Mouse (Mus musculus) kidney, adult 2 months (tissue): ENCODE measurements at regions not wholly inside any gene's neighbourhood (a gene's known extent, or its start where the extent isn't known, plus 50 kb on each side); places are given as distances from the start of the nearest gene placed in this dataset.

Source experiments
- DNase-seq: peaks from one replicate; pipeline ENCODE4 v3.0.0; 2021
- H3K27ac ChIP-seq: fragments of 200-500 bp; 2 replicates; pipeline ENCODE4 v1.5.1; 2012; ENCODE audit warnings: low read depth, low read length, control low read depth, inconsistent platforms; ENCODE audit not compliant: insufficient read depth
- H3K27me3 ChIP-seq: fragments of 200-500 bp; replicated peaks from 2 replicates; pipeline ENCODE4 v1.6.1; 2012; ENCODE audit warnings: mild to moderate bottlenecking, moderate library complexity, low read length, inconsistent platforms; ENCODE audit not compliant: control insufficient read depth, insufficient read depth
- H3K36me3 ChIP-seq: fragments of 200-500 bp; 2 replicates; pipeline ENCODE4 v1.6.1; 2012; ENCODE audit warnings: mild to moderate bottlenecking, moderate library complexity, low read length, inconsistent platforms; ENCODE audit not compliant: control insufficient read depth, insufficient read depth
- H3K4me1 ChIP-seq: fragments of 200-500 bp; 2 replicates; pipeline ENCODE4 v1.6.1; 2011; ENCODE audit warnings: low read length; ENCODE audit not compliant: control insufficient read depth, insufficient read depth
- H3K4me3 ChIP-seq: fragments of 200-500 bp; 2 replicates; pipeline ENCODE4 v1.5.1; 2011; ENCODE audit warnings: mild to moderate bottlenecking, low read depth, low read length, control low read depth; ENCODE audit not compliant: insufficient read depth
- CTCF ChIP-seq: fragments of 200-500 bp; conservative IDR thresholded peaks from 2 replicates; pipeline ENCODE4 v1.5.1; 2011; ENCODE audit warnings: low read depth, mild to moderate bottlenecking, control low read depth, low read length, moderate library complexity, mixed read lengths; ENCODE audit not compliant: insufficient read depth, insufficient read length
- POLR2A ChIP-seq: fragments of 200-500 bp; IDR thresholded peaks from one replicate; pipeline ENCODE4 v1.6.1; 2011; ENCODE audit warnings: low read depth, low read length, control low read depth
- WGBS: fragments of 180-500 bp; shearing (Covaris S2); methylation state at CpG from one replicate; pipeline ENCODE4 v1.1.7; 2018; 5-methylcytosine and 5-hydroxymethylcytosine counted together

DNA sequence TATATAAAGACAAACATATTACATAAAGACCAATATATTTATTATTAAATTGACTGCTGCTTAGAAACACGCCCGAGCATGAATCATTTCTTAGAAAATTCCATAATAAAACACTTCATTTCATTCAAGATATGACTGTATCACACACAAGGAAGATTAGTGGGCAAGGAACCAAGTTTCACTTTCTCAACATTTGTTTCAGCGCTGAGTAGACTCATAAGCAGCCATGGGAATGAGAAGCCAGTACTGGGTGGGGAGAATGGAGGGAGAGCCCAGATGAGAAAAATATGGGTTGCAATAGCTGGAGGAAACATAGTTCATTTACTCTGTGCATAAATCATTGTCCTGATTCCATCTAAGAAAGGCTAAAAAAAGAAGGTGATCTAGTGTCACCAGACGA lies 84.0 kb downstream of the Kctd12 start:
- peak; percentile 69 for DNase-seq

DNA sequence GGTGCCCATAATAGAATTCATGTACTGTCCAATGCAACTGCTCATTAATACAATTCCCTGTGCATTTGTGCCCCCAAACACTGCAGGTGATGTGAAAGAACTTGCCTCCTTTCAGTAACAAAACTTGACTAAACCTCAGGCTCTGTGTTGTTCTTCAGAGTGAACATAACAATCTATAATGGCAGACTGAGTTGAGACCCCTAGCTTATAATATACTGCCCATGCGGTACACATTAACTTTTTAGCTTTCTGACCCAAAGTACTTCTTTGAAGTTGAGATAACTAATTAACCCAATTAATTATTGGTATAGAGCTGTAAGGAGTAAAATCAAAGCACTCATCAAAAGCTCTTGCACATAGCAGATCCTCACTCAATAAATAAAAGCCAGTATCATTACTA lies 85.4 kb downstream of the Kctd12 start:
- H3K4me3 ChIP-seq: no peak overlapping the region
- no peak for TF ChIP-seq POLR2A
- no peak for TF ChIP-seq CTCF
- no peaks in the 10 kb centered on the region for H3K4me1 ChIP-seq
- no peak for DNase-seq
- 52% methylated on average over 1 of the region's 1 CpGs for WGBS
- H3K27ac ChIP-seq: no peak overlapping the region
- no peaks in the 10 kb centered on the region for H3K27me3 ChIP-seq
- H3K36me3 ChIP-seq: no peaks in the 10 kb centered on the region

More for the DNA sequence above, 84.0 kb downstream of the Kctd12 start:
- TF ChIP-seq POLR2A: no peak
- TF ChIP-seq CTCF: no peak
- Histone ChIP-seq H3K4me3 (no peak overlapping the region), H3K36me3 (no peaks in the 10 kb centered on the region), H3K4me1 (no peaks in the 10 kb centered on the region), H3K27ac (no peak overlapping the region), H3K27me3 (no peaks in the 10 kb centered on the region)
- WGBS: 55% methylated on average over 4 of the region's 4 CpGs

- 81% methylated on average over 3 of the region's 3 CpGs for WGBS
- Histone ChIP-seq H3K4me1 (no peaks in the 10 kb centered on the region), H3K27ac (no peak overlapping the region), H3K4me3 (no peak overlapping the region), H3K27me3 (no peaks in the 10 kb centered on the region), H3K36me3 (no peaks in the 10 kb centered on the region)
- no peak for DNase-seq
- TF ChIP-seq CTCF (no peak), POLR2A (no peak)
These were observed 85.9 kb downstream of the Kctd12 start for GRCm38 (mm10) chr14:102896527-102896926.

DNA sequence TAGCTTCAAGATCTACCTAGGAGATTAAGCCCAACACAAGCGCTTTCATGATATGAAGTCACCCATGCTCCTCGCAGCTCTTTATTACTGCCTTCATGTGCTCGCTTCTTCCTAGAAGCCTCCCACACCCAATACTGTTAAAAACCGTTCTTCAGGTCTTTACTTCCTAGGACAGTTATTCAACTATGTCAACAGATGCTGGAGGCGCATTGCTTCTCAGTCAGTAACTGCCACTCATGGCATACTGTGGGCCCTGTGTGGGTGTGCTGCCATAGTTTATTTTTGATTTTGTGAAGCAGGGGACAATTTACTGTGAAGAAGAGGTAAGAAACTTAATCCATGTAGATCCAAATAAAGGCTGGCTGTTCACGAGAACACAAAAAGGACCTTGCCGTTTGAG lies 89.2 kb downstream of the Kctd12 start:
- Histone ChIP-seq H3K36me3 (no peaks in the 10 kb centered on the region), H3K4me3 (no peak overlapping the region), H3K27me3 (no peaks in the 10 kb centered on the region), H3K27ac (no peak overlapping the region), H3K4me1 (no peaks in the 10 kb centered on the region)
- no peak for TF ChIP-seq CTCF
- TF ChIP-seq POLR2A: no peak
- no peak for DNase-seq
- 91% methylated on average over 7 of the region's 7 CpGs for WGBS

DNA sequence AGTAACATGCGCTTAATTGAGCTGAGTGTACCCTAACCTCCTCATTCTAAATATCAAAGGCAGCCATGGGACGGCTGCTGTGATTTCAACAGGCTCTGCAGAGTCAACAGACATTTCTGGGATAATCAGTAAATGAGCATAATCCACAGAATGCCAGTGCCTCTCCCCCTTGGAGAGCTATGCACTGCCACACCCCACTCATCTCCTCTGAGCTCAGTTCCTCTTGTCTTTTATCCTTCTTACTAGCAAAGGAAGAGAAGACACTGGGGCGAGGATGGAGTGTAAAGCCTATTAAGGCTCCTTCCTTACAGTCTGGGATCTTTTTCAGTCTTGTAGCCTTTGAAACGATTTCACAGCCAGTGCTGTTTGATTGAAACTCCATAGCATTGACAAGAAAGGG lies 90.9 kb downstream of the Kctd12 start:
- no peak for DNase-seq
- WGBS: 66% methylated on average over 4 of the region's 4 CpGs
- no peak for TF ChIP-seq POLR2A
- no peak for TF ChIP-seq CTCF

DNA sequence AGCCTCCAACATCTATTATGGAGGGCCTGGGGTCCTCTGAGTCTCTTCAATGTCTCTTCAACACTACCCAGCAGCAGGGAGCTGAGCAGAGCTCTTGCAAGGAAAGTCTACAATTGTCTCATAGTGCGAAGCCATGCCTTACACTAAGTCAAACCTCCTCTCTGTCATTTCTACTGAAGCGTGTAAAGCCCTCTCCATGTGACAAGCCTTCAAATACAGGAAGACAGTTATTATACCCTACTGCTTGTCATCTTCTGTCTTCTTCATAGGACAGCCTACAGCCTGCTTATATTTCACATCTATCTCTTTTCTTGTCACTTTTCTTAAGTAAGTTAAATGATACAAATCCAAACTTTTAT lies 97.2 kb downstream of the Kctd12 start:
- DNase-seq: no peak
- 87% methylated on average over 2 of the region's 2 CpGs for WGBS

More for the DNA sequence above, 90.9 kb downstream of the Kctd12 start:
- H3K27me3 ChIP-seq: no peaks in the 10 kb centered on the region
- no peak overlapping the region for H3K4me3 ChIP-seq
- H3K36me3 ChIP-seq: no peaks in the 10 kb centered on the region
- no peaks in the 10 kb centered on the region for H3K4me1 ChIP-seq
- no peak overlapping the region for H3K27ac ChIP-seq

GRCm38 (mm10) chr14:102884539-102885239 lies 97.7 kb downstream of the Kctd12 start:
- Histone ChIP-seq H3K4me1 (no peaks in the 10 kb centered on the region), H3K27me3 (no peaks in the 10 kb centered on the region), H3K36me3 (no peaks in the 10 kb centered on the region), H3K4me3 (no peak overlapping the region), H3K27ac (no peak overlapping the region)
- TF ChIP-seq CTCF (no peak), POLR2A (no peak)
- WGBS: 88% methylated on average over 10 of the region's 10 CpGs
- DNase-seq: no peak

More for the DNA sequence above, 97.2 kb downstream of the Kctd12 start:
- Histone ChIP-seq H3K27ac (no peak overlapping the region), H3K4me3 (no peak overlapping the region), H3K27me3 (no peaks in the 10 kb centered on the region), H3K4me1 (no peaks in the 10 kb centered on the region), H3K36me3 (no peaks in the 10 kb centered on the region)
- TF ChIP-seq POLR2A: no peak
- TF ChIP-seq CTCF: no peak
